Mouse (Mus musculus) layer of hippocampus, postnatal 25 days (tissue): ENCODE results near the gene Rundc3a. TPM values are rescaled to one million over a fixed set of nuclear protein-coding genes. Genes with fewer than 3 reads are reported as not detected.
A peak's percentile ranks its signal among the peaks of the same experiment; 100 is the strongest.
"Not testable (repeated sequence)": the region's sequence is repeated elsewhere in the genome, so short reads cannot be mapped to it uniquely, and the experiment has no call there.

Experiments used
- DNase-seq, 2 experiments: peaks; one replicate each; pipeline ENCODE4 v3.0.0; 2022; ENCODE audit warnings: mixed read lengths in 2 of 2, low spot score in 1 of 2; ENCODE audit errors: extremely low spot score in 1 of 2
- total RNA-seq, 2 experiments: library from RNA; stranded (reverse); gene quantifications; 2 replicates each; pipeline ENCODE4 v1.2.3; 2021

The Rundc3a gene
- total RNA-seq, 2 experiments from 2014 or later, result 442 to 490 TPM

DNA sequence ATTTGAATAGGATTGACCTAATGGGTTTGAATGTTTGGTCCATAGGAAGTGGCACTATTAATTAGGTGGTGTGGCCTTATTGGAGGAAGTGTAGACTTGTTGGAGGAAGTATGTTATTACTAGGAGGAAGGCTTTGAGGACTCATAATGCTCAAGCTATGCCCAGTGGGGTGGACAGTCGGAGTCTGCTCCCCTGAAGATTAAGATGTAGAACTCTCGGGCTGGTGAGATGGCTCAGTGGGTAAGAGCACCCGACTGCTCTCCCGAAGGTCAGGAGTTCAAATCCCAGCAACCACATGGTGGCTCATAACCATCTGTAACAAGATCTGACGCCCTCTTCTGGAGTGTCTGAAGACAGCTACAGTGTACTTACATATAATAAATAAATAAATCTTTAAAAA, 3.8 kb upstream of the Rundc3a start:
- not testable (repeated sequence) for DNase-seq

DNA sequence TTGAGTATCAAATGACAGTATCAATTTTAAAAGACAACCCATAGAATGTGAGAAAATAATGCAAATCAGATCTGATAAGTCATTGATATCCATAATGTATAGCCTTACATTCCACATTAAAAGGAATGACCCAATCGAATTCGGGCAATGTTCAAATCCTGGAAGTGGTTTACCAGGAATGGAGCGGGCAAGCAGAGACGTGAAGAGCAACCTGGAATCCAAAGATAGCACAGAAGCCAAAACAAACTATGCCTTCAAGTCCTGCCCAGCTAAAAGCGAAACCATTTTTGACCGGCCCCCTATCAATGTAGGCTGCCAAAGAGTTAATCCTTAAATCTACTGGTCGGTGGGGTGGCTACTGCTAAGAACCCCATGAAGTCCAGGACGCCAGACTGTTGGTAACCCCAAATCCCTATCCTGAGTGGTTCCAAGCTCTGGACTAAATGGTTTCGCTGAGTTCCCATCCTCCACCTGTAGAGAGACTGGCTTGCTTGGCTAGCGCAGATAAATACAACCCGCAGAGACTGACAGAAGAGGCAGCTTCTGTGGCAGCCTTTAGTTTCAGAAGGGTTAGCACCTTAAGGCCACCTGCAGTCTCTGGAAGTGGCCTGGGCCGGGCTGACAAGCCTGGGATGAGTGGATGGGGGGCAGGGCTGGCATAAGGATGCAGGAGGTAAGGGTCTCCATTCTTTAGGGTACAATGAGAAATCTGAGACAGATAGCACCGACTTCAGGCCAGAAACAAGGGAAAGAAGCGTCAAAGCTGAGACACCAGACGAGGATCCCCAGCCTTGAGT, 564 bp upstream of the Rundc3a start:
- DNase-seq, result no peak

DNA sequence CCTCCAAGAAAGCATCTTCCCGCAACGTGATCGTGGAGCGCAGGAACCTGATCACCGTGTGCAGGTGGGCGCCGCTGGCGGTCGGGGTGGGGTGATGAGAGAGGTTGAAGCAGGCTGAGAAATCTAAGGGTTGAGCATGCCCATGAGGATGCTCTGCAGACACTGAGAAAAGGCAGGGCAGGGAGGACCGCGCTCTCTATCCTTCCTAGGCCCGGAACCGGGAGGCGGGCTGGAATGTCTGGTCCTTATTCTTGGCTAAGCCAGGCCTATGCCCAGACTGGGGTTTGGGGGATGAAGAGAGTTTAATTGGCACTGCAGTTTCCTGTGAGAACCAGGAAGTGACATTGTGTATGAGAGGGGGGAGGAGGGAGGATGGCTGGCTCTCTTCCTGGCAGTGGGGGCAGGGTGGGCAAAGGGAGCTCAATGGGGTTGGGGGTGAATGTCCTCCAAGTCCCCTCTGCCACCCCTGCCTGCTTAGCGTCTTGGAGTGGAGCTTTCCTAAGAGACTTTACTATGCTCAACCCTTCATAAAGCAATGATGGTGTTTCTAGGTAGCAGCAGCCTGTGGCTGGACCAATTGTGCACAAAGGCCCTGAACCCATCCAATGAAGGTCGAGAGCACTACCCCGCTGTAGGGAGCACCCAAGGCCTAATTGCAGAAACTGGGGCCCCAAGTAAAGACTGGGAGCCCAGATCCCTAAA, 667 bp downstream of the Rundc3a start:
- peak in 1 of 2 experiments; percentile 45 for DNase-seq

DNA sequence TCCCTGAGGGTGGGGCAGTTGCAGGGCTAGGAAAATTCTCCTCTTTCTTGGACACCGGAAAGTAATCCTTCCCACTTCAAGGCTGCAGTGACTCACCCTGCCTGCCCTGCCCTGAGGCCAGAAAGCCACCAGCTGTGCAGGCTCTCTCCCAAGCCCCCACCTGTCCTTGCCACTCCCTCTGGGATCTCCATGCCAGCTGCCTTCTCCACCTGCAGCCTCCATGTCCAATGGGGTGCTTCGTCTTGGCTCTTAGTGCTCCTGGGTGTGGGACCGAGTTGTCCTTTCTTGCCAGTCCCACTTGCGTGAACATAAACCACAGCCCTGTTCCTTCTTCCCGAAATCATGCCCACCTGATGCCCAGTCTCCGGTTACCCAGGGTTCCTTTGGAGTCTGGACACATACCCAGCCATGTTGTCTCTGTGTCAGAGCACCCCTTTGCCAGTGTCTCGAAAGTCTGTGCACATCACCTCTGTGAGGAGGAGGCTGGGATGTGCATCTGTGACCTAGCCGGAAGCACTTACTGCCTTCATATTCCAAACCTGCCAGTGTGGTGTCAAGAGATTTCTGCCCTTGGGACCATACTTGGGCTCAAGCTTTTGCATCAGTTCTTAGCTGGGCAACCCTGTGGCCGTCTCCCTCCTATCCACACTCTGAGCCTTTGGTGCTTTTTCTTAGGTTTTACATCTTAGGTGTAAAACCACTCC, 1.4 kb downstream of the Rundc3a start:
- peak in 1 of 2 experiments; percentile 14 for DNase-seq

DNA sequence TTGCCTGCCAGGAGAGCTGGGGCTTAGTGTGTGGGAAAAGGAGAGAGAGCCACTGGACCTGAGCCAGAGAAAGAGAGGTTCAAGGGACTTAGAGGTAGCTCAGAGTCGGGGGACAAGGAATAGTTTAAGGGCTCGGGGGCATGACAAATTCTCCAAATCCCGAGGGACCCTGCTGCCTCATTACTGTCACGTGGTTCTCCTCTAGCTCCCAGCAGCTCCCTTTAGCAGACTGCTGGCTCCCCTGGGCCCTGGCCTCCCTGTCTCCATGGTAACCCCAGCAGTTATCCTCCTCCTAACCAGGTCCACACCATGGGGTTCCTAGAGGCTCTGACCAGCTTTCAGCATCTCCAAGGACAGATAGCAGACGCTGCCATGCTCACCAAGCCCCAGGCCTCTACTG, 2.0 kb downstream of the Rundc3a start:
- DNase-seq, result no peak

DNA sequence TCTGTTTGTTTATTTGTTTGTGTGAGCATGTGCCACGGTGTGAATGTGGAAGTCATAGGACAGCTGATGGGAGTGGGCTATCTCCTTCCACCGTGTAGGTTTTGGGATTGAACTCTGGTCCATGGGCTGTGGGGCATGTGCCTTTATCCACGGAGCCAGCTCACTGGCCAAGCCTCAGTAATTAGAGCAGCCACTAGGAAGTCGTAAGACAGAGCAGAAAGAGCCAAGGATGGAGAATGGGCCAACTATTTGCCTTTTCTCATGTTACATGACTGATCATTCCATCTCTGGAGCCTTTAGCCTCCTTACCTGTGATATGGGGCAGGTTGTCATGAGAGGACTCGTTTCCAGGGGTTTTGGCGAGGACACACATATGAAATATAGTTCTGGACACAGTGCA, 3.1 kb downstream of the Rundc3a start:
- DNase-seq, result no peak

DNA sequence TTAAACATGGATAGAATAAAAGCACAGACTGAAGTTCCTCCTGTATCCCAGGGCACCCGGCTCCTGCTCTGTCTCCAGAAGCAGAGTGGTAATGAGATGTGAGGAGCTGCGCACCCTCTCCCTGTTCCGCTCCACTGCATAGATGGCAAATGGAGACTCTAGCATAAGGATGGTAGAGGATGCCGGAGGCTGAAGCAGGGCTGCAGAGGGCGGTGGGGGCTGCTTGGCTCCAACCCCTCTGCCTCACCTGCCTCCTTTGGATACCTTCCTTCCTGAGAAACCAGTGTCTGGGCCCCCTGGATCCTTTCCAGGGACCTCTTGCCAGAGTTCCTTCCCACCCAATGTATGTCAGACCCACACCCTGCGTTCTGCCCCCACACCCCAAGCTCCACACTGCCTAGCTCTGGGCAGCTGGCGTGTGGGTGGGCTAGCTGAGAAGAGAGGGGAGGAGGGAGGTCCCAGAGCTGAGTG, 3.5 kb downstream of the Rundc3a start:
- DNase-seq, result peak in 1 of 2 experiments; percentile 12

DNA sequence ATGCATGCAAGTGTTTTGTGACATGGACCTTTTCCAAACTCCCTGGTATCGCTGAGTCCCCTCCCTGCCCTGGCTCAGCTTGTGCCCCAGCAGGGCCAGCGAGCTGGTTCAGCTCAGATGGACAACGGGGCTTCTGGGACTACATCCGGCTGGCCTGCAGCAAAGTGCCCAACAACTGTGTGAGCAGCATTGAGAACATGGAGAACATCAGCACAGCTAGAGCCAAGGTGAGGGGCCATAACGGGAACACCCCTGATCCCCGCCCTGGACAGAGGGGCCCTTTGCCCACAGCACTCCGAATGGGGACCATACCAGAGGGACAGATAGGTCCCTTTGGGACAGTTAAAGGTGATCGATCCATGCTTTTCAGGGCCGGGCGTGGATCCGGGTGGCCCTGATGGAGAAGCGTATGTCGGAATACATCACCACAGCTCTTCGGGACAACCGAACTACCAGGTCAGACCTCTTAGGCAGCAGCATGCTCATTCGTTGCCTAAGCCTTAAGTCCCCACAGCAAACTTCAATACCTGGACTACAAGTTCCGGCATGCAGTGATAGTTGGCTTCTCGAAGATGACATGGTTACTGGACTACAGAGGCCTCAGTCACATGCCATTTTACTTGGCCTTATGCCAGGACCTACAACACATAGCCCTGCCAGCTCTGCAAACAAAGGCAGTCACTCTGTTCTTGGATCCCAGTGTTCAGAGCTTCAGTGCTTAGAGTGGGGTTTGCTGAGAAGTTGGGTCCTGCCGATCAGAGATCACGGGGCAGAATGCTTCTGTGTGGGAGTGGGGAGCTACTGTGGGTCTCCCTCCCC, 5.0 kb downstream of the Rundc3a start:
- DNase-seq, result no peak

DNA sequence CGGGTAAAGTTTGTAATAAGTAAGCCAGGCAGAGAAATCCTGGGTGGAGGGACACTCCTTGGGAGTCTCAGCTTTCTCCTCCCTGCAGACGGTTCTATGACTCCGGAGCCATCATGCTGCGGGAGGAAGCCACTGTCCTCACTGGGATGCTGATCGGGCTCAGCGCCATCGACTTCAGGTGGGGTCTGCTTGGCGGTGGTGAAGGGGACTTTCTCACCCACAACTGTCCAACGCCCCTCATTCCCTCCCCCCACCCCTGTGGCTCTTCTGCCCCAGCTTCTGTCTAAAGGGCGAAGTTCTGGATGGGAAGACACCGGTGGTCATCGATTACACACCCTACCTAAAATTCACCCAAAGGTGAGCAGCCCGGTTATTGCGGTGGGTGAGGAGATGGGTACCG, 5.9 kb downstream of the Rundc3a start:
- DNase-seq, result no peak

DNA sequence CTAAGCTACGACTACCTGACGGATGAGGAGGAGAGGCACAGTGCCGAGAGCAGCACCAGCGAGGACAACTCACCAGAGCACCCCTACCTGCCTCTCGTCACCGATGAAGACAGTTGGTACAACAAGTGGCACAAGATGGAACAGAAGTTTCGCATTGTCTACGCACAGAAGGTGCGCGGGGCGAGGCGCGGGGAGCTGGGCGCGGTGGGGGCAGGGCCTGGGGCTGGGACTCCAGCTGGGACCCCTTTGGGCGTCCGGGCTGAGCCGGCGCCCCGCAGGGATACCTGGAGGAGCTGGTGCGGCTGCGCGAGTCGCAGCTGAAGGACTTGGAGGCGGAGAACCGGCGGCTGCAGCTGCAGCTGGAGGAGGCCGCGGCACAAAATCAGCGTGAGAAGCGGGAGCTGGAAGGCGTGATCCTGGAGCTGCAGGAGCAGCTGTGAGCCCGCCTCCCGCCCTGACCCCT, 6.4 kb downstream of the Rundc3a start:
- DNase-seq, result no peak

DNA sequence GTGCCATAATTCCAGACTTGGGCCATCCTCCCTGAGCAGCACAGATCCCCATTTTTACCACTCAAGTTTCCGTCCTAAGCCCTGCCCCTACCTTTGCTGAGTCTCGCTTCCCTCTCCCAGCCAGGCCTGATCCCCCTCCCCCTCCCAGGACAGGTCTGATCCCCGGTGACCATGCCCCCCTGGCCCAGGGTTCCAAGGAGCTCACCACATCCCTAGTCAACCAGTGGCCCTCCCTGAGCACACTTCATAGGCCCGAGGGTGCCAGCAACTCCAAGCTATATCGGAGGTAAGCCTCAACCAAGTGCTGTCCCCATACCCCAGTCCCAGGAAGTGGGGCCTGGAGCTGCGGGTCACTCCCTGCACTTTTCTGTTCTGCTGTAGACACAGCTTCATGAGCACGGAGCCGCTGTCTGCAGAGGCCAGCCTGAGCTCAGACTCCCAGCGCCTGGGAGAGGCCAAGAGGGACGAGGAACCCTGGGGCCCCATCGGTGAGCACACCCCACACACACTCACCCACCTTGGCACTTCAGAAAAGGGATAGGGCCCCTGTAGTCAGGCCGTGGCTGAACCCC, 7.4 kb downstream of the Rundc3a start:
- no peak for DNase-seq

DNA sequence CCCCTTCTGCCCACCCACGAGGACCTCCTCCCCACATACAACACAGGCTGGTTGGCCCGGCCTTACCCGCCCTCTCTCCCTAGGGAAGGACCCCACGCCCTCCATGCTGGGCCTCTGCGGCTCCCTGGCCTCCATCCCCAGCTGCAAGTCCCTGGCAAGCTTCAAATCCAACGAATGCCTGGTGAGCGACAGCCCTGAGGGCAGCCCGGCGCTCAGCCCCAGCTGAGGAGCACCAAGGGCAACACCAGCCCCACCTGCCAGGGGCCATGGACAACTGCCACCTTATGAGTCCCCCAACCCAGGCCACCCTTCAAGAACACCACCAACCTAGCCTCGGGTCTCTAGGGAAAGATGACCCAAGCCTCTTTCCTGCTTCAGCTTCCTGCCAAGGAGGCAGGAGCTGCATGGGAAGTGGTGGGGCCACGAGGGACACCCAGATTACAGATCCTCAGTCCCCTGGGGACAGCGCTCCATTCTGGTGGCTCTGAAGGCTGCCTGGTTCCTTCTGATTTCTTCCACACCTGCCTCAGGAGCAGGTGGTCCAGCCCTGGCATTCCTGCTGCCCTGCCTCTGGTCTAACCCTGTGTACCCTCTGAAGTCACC, 8.8 kb downstream of the Rundc3a start:
- no peak for DNase-seq

DNA sequence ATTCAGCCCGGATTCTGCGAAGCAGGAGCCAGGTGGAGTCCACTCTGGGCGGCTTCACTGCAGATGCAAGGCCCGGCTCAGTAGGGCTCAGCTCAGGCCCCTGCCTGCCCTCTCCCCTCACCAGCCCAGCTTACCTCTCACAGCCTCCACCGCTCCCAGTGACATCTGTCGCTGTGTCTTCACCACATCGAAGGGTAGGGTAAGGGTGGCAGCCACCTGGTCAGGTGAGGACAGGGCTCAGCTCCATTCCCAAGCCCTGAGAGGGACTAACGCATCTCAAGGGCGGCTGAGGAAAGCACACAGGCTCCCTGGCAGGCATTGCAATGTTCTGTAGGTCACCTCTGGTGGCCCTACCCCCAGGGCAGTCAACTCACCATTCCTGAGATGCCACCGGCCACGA, 10.5 kb downstream of the Rundc3a start:
- no peak for DNase-seq

DNA sequence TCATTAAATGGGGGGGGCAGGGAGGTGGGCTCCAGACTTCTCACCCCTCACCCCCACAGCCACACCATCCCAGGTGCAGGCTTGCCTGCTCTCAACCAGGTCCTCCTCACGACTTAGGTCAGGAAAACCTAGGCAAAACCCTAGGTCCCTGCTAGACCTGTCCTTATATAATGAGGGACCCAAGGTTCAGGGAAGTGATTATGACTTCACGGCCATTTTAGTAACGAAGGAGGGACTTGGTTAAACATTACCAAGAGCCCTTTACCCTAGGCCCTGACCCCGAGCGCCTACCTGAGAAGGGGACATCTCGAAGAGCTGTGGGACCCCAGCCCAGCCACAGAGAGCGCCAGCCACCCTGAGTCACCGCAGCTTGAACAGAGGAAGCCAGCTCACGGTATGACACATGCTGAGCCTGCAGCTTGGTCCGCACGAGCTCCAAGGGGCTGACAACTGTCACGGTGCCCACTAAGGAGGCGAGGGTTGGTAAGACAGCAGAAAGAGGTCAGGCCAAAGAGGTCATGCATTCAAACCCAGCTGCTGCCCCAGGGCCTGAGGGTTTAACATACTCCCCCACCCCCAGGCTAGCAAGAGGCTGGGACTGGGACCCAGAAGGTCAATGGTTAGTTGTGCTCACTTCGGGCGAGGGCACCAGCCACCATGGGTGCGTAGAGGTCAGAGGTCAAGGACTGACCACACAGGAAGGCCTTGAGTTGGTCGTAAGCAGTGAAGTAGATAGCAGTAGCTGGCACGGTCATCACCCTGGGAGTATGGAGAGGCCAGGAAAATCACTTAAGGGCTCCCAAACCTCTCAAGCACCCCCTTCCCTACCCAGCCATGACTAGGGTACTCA, 11.2 kb downstream of the Rundc3a start:
- DNase-seq, result no peak

DNA sequence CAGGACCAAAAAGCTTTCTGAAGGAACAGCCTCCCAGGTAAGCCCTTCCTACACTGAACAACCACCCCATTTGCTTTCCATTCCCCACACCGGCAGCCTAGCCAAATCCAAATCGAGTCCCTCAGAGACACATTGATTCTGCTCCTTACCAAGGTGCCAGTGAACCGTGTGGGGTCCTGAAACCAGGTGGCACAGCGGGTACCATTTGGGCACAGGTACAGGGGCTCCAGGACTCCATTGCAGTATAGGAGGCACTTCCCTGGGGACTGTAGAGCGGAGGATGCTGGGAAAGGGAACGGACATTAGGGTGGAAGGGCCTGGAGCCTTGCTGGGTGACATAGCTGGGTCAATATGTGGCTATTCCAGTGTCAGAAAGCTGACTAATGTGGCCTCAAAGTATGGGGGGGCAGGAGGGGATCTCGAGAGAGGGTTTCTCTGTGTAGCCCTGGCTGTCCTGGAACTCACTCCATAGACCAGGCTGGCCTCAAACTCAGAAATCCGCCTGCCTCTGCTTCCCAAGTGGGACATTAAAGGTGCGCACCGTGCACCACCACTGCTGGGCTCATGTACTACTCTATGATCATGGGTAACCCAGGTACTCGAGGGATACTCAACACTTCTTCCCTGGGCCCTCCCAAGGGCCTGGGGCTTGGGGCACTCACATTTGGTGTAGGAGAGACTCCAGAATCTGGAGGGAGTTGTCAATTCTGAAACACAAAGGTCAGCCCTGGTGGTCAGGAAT, 12.5 kb downstream of the Rundc3a start:
- no peak for DNase-seq

DNA sequence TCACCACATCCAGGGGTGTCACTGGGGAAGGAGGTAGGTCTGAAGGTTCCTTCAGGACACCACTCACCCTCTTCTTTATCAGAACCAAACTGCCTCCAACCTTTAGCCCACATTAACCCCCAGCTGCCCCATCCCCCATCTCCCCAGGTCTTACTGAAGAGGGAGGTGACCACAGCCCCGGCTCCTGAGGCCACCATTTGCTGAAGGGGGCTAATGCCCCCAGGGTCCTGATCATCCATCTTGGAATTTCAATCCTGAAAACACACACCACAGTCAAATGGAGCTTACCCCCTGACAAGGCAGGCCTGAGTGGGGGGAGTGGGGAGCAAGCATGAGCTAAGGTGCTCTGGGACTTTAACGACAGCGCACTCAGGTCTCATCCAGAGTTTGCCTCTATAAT, 13.2 kb downstream of the Rundc3a start:
- no peak for DNase-seq

DNA sequence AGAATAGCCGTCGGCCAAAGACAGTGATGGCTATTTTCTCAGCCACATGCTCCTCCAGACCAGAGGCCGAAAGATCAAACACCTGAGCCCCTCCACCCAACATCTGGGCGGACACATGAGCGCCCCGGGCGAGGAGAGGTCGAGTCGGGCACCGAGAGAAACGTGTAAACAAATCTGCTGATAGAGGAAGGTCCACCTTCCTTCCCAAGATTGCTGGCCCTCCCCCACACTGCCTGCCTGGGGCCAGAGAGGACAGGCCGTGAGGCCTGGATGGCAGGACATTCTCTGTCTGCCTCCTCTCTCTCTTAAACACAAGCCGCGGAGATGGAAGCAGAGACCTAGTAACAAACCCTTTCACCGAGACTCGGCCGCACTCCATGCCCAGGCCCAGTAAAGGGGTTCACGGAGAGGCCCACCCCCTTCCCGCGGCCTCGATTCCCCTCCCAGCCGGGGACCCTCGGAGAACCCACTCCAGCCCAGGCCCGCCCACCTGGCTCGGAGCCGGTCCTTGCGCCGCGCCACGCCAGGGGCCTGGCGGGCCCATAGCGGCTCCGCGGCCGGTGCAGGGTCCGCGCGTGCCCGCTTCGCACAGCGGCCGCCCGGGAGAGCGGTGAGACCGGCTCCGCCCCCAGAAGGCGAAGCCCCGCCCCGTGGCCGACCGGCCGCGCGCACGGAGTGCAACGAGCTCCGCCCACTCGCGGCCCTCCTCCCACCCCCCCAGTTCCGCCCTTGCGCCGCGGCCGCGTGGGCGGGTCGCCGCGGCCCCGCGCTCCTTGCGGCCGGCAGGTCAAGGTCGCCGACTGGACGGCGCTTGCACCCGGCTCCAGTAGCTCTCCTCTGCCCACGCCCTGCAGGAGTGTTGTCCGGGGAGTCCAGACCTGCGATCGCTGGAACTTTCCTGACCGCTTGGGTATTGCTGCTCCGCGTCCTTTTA, 14.0 kb downstream of the Rundc3a start:
- peak; percentile 71 to 83 for DNase-seq
